Comparison of ENCODE assay signal across 8 mouse cellular contexts in the genomic region with DNA sequence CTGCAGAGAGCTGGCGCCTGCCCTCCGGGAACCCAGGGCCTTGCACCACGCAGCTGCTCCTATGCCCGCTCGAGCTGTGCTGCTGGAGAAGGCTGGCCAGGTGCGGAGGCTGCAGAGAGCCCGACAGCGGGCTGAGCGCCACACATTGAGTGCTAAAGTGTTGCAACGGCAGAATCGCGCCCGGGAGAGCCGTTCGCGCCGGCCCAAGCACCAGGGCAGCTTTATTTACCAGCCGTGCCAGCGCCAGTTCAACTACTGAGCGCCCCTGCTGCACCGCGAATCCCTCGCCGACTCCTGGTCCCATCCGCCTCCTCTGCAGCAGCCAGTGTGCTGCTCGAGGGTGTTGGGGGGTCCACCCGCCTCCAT. TPM values are rescaled to one million over a fixed set of nuclear protein-coding genes. Genes with fewer than 3 reads are reported as not detected.
DNase-seq lines count a peak whose midpoint lies in the region; ATAC-seq lines count a peak whose summit lies in the region.

No protein-coding gene starts in this region.

- H3K27ac ChIP-seq in hindbrain, embryonic 16.5 days (ENCODE audit: low read depth, low read length), result no peak overlapping the region

- peaks cover 14% of the 10 kb centered on the region; the same call in 1 of the 2 replicates for H3K36me3 ChIP-seq in hindbrain, embryonic 16.5 days (ENCODE audit: control insufficient read depth, insufficient read depth, low read length)

- H3K4me3 ChIP-seq in hindbrain, embryonic 16.5 days (ENCODE audit: low read length), result no peak overlapping the region

- H3K4me2 ChIP-seq in hindbrain, embryonic 16.5 days (ENCODE audit: low read length), result no peak overlapping the region

- no peaks in the 10 kb centered on the region for H3K9me3 ChIP-seq in hindbrain, embryonic 16.5 days (ENCODE audit: control insufficient read depth, low read length)

- peak overlapping the region; percentile 23; the same call in 1 of the 2 replicates for H3K9ac ChIP-seq in hindbrain, embryonic 16.5 days (ENCODE audit: low read depth, low read length)

- peak; percentile 18; the same call in 1 of the 2 replicates for ATAC-seq in frontal cortex, adult (ENCODE audit: low TSS enrichment)
- no peak for ATAC-seq in hindbrain, embryonic 16.5 days

- WGBS in hindbrain, embryonic 16.5 days, result 12% methylated on average over 26 of the region's 27 CpGs

- H3K27me3 ChIP-seq in hindbrain, embryonic 16.5 days (replicated peaks; ENCODE audit: control insufficient read depth, insufficient read depth, low read length), result no peaks in the 10 kb centered on the region

- DNase-seq in frontal cortex, postnatal 14 days (ENCODE audit: low spot score in 2 of 2), result no peak
- DNase-seq in thymus, postnatal 0 days (ENCODE audit: low spot score), result peak; percentile 8
- DNase-seq in thymus, postnatal 10 days (ENCODE audit: low spot score in 2 of 2), result no peak
- peak; percentile 47 to 53 for DNase-seq in right cerebral cortex, postnatal 10 days (ENCODE audit: low spot score in 2 of 2)
- DNase-seq in ovary, postnatal 14 days (ENCODE audit: low spot score), result no peak
- DNase-seq in spleen, postnatal 10 days (ENCODE audit: low spot score in 2 of 2), result no peak

- peaks cover 37% of the 10 kb centered on the region for H3K4me1 ChIP-seq in hindbrain, embryonic 16.5 days (ENCODE audit: control insufficient read depth, insufficient read depth, low read depth, low read length)

RNA-seq across cellular contexts. Expression of a gene that starts 5.7 kb away (rescaled TPM):
- 6.9 and 9.6 TPM in 2 replicates for polyA plus RNA-seq in thymus, postnatal 0 days (2015; fragmentation: Nextera tagmentation; extraction: Ambion mirVana)
- 92.1 and 116 TPM in 2 replicates for polyA plus RNA-seq in hindbrain, embryonic 16.5 days (2015; fragmentation: Nextera tagmentation; extraction: Ambion mirVana)

RNA-seq across cellular contexts. Expression of a gene that starts 29.3 kb away (rescaled TPM):
- polyA plus RNA-seq in thymus, postnatal 0 days (2015; fragmentation: Nextera tagmentation; extraction: Ambion mirVana), result 30.7 and 39.2 TPM in 2 replicates
- 64.6 and 67.7 TPM in 2 replicates for polyA plus RNA-seq in hindbrain, embryonic 16.5 days (2015; fragmentation: Nextera tagmentation; extraction: Ambion mirVana)

Comparison
In these comparisons a context has a peak if more than half of its experiments do, and no peak if none do; other contexts are left out.
1. DNase-seq: peak in thymus, postnatal 0 days (single experiment) and right cerebral cortex, postnatal 10 days (2 of 2); none in frontal cortex, postnatal 14 days (0 of 2), thymus, postnatal 10 days (0 of 2), ovary, postnatal 14 days (single experiment) and spleen, postnatal 10 days (0 of 2).